Mouse (Mus musculus) layer of hippocampus, adult 11-12 months (tissue): ENCODE results near the gene Kras.
A peak's percentile ranks its signal among the peaks of the same experiment; 100 is the strongest.

ENCODE experiments used
- DNase-seq: peaks from one replicate; pipeline ENCODE4 v3.0.0; 2022; ENCODE audit warnings: low spot score

The Kras gene

DNA sequence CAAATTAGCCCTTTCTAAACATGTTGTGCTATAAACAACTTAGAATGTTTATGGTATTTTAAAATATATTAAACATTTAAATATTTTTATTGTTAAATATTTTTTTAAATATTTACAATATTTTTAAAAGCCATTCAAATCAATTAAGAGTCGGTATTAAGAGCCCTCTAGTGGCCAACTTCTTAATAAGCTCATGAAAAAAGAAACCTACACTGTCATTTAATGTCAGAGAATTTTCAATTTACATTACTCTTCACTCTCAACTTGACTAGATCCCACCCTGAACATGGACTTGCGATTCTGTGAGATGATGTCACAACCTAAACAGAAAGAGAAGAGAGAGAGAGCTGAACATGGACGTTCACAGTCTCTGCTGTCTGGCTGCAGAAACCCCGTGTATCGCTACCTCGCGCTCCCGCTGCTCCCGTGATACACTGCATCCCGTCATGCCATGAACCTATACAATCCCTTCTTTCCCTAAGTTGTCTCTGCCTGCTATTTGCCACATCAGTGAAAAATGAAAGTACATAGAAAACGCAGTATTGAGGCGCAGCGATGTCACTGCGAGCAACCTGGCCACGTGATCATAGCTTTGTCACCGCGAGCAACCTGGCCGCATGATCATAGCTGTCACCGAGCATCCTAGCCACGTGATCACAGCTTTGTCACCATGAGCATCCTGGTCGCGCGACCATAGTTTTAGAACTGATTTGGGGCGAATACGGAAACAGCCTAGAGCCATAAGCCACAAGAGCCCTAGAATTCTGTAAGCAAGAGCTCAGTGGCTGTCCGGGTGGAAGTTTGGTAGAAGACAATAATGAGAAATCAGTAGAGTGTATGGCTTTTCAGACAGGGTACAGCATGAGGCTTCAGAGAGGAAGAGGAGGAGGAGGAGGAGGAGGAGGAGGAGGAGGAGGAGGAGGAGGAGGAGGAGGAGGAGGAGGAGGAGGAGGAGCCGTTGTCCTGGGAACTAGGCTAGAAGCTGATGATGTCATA, 62.6 kb downstream of the Kras start:
- peak; percentile 61 for DNase-seq

DNA sequence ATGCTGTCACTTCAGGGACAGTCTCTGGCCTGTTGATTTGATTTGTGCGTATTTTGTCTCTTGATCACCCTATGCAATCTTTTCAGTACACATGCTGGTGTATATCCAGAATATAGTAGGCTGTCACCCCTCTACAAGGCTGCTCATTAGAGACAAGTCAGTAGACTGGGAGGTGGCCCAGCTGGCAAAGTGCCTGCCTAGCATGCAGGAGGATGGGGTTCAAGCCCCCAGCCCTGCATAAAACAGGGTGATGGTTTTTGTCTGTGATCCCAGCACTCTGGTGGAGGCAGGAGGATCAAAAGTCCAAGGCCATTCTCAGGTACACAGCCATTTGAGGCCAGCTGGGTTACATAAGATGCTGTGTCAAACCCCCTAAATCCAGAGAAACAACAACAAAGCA, 63.9 kb downstream of the Kras start:
- no peak for DNase-seq

DNA sequence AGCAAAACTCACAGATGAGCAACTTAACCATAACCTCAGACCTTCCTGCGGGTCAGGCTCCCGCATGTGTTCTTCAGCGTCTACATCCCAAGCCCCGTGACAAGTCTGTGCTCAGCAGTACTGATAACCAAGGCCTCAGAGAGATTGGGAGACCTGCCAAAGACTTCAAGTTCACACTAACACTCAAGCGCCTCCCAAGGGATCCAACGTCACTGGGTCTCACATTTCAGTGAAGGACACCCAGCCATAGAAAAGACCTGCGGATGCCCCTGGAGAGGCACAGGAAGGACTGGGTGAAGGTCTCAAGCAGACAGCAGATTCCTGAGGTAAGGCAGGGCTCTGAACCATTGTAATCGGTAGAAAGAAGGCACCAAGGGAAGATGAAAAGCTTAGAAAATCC, 68.0 kb downstream of the Kras start:
- DNase-seq, result no peak

DNA sequence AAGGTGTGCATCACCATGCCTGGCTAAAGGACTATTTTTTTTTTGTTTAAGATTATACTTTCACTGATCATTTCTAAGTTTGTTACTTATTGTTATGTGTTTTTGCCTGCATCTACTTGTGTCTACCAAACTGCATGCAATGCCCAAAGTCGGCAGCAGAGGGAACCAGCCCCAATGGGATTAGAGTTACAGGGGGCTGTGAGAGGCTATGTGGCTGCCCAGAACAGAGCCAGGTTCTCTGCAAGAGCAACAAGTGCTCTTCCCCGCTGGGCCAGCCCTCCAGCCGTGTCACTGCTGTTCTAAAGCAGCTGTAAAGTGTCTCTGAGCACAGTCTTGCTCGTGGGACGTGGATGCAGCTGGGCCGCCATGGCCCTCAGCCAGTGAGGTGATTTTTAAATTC, 70.4 kb downstream of the Kras start:
- DNase-seq, result peak; percentile 52

DNA sequence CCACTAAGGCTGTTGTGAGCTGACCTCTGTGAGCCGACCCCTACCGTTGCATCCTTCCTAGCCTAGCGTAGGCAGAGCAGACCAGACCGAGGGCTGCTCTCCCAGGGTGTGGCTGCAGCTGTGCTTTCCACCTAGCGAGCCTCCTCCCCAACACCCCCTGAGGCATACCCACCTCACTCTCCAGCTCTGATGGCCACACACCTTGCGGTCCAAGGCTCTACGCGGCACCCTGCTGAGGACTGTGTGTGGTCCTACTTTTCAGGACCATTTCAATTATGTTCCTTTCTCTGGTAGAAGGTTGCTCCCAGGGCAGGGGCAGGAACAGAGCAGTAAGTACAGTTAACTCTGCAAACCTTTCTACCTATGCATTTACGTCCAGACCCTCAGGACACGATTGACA, 73.6 kb downstream of the Kras start:
- DNase-seq, result no peak

GRCm38 (mm10) chr6:145175571-145175981, 74.5 kb downstream of the Kras start:
- DNase-seq, result no peak

DNA sequence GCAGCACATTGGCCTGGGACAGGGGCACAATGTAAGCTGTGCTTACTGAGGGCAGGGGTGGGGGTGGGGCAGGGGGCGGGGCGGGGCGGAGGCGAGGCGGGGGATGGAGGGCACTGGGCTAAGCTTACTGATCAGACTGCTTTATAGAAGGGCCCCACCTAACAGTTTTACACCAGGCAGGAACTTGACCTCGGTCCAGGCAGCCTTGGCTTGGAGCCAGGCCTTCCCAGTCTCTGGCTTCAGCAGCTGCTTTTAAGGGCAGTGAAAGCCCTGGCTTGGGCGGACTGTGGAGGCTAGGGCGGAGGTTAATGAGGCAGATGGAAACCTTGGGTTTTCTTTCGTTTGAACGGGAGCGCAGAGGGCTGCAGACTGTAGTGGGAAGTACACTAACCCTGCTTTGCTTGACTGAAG, 76.3 kb downstream of the Kras start:
- DNase-seq, result no peak

GRCm38 (mm10) chr6:145171892-145172606, 78.0 kb downstream of the Kras start:
- DNase-seq, result no peak
